Mouse (Mus musculus) left cerebral cortex, postnatal 14 days (tissue): ENCODE measurements around the gene Eif4g3. TPM values are rescaled to one million over a fixed set of nuclear protein-coding genes. Genes with fewer than 3 reads are reported as not detected.
A peak's percentile ranks its signal among the peaks of the same experiment; 100 is the strongest.

Source experiments
- DNase-seq, 2 experiments: peaks; one replicate each; pipeline ENCODE4 v3.0.0; 2021 to 2022; ENCODE audit warnings: low spot score in 2 of 2, mixed read lengths in 1 of 2
- intact Hi-C: fragments of 180-260 bp; cut with DNase I; formaldehyde crosslinking; loops from one replicate; pipeline ENCODE4 v1.15.1; 2025
- total RNA-seq, 2 experiments: library from RNA; stranded (reverse); gene quantifications; 2 replicates each; pipeline ENCODE4 v1.2.3; 2021

The Eif4g3 gene
- total RNA-seq, 2 experiments from 2014 or later = 199 TPM

DNA sequence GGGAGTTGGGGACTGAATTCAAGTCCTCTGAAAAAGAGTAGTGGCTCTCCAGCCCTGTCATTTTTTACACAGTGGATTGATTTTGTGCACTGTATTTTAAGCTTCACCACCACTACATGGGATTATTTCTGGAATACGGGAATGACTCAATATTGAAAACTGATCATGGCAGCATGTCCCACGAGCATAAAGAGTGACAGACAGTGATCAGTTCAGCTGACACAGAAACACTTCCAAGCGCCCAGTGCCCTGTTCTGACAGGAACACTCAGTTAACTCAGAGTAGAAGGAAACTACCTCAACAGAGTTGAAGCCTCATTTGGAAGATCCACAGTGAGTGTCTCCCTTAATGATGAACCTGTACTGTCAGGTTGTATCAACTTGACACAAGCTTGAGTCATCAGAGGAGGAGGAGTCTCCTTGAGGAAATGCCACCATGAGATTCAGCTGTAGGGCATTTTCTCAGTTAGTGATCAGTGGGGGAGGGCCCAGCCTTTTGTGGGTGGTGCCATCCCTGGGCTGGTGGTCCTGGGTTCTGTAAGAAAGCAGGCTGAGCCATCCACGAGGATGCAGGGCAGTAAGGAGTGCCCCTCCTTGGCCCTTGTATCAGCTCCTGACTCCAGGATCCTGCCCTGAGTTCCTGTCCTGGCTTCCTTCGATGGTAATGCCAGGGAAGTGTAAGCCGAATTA, 82.2 kb downstream of the Eif4g3 start:
- intact Hi-C loops = no loop called here
- no peak for DNase-seq

DNA sequence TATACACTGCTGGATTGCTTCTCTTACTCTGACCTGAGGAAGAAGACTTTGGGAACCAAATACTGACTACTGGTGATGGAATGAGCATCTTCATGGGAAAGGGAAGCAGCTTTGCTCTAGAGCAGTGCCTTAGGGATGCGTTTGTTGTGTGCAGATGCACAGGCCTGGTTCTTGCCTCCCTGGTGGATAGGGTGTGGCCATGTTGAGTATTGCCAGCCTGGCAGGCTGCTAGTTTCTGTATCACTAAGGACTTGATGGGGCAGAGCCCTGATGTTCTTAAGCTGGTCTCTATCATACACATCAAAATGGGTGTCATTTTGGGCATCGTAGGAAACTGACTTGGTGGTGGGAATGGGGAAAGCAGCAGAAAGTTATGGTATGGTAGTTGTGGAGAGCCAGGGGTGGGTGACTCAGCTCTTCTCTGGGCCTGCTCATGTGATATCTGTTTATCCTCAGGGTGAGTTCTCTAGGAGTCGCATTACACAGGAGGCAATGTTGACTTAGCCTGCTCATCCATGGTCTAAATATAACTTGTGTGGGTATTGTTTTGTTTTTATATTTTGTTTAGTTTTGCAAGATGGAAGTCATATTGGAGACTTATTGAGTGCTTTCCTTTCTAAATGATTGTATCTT, 85.0 kb downstream of the Eif4g3 start:
- DNase-seq = no peak
- intact Hi-C loops = no loop called here

DNA sequence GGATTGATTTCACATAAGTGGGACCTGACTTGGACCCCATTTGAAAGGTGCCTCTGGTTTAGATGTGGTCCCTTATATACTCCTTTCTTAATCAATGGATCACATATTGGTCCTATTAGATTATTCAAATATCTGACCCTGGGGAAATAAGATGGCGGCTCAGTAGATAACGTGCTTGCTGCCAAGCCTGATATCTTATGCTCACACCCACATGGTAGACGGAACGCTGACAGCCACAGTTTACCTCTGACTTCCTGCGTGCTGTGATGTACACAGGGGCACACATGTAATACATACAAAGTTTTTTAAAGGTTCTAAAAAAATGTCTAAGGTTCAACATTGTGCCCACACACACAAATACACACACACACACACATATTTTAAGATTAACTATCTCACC, 86.4 kb downstream of the Eif4g3 start:
- no peak for DNase-seq
- intact Hi-C loops = no loop called here

- intact Hi-C loops = no loop called here
Observed at GRCm38 (mm10) chr4:138082466-138082865, 89.6 kb downstream of the Eif4g3 start.

DNA sequence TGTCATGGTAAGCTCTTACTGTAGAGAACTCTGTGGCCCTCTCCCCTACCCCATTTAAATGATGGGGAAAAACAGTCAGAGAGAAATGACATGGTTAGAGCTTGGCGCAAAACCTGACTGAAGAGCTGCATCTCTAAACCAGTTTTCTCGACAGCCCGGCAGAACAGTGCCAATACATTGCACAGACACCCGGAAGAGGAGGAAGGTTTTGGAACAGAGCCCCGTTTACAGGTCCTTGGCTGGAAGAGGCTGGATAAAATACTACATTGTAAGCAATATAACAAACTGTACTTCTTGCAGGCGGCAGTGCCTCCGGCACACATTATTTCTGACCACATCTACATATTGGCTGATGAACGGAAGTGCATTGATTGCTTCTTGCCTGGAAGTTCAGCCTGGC, 91.3 kb downstream of the Eif4g3 start:
- intact Hi-C loops = no loop called here

More at GRCm38 (mm10) chr4:138082466-138082865, 89.6 kb downstream of the Eif4g3 start:
- no peak for DNase-seq

GRCm38 (mm10) chr4:138084851-138085573, 92.2 kb downstream of the Eif4g3 start:
- DNase-seq = no peak
- intact Hi-C loops = no loop called here

More for the DNA sequence above, 91.3 kb downstream of the Eif4g3 start:
- DNase-seq = no peak

DNA sequence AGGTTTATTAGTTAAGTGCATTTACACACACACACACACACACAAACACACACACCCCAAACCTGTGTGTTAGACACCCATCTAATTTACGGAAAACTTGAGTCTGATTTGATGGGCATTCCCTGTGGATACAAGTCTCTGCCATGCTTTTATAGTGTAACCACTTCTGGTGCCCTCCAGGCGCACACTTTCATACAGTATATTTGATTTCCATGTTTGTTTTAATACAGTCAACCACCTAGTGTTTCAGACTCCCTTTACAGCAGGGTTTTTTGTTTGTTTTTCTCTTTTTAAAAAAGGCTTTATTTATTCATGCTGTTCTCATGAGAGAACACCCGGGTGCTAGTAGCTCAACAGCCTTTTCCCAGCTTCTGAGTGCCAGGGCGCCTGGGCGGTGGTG, 94.1 kb downstream of the Eif4g3 start:
- DNase-seq = no peak
- intact Hi-C loops = no loop called here

DNA sequence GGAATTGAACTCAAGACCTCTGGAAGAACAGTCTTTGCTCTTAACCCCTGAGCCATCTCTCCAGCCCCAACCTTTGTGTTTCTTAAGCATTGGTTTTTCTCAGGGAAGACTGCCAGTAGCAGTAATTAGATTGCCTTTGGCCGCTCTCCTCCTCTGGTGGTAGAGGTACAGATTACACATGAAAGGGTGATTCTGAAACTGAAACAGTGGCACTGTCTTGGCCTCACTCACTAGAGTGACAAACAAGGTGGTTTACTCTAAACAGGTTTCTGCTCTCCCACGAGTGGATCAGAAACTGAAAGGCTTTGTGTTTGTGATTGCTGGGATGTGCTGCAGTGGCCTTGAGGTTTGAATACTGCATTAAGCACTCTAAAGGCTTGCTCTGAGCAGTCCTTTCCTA, 96.7 kb downstream of the Eif4g3 start:
- intact Hi-C loops = no loop called here
- DNase-seq = no peak

GRCm38 (mm10) chr4:138091562-138092194, 98.9 kb downstream of the Eif4g3 start:
- no peak for DNase-seq
- intact Hi-C loops = no loop called here

GRCm38 (mm10) chr4:138100456-138100855, 107.6 kb downstream of the Eif4g3 start:
- intact Hi-C loops = loop anchor here (10.0 kb wide), 2 partner anchors 106 to 136 kb away; partner anchors contain the start of gene Eif4g3

GRCm38 (mm10) chr4:138101795-138102194, 109.0 kb downstream of the Eif4g3 start:
- intact Hi-C loops = loop anchor here (10.0 kb wide), 2 partner anchors 107 to 137 kb away; partner anchors contain the start of gene Eif4g3
- DNase-seq = no peak

More at GRCm38 (mm10) chr4:138100456-138100855, 107.6 kb downstream of the Eif4g3 start:
- DNase-seq = no peak

DNA sequence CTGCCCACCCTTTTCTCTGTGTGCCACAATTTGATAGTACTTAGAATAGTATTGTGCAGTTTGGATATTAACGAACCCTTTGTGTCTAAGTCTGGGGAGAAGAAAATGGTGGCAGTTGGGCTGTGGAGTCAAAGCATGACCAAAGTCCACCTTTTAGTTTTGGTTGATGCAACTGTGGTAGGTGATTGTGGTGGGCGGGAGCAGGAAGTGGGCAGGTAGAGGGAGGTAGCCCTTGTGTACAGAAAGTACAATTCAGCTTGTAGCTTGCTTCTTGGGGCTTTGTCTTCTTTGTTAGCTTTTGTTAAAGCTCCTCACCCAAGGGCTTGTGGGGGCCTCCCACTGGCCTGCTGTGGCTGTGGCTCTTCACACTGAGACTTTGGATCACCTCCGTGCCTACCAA, 109.6 kb downstream of the Eif4g3 start:
- intact Hi-C loops = loop anchor here (10.0 kb wide), 2 partner anchors 108 to 138 kb away; partner anchors contain the start of gene Eif4g3
- DNase-seq = no peak

DNA sequence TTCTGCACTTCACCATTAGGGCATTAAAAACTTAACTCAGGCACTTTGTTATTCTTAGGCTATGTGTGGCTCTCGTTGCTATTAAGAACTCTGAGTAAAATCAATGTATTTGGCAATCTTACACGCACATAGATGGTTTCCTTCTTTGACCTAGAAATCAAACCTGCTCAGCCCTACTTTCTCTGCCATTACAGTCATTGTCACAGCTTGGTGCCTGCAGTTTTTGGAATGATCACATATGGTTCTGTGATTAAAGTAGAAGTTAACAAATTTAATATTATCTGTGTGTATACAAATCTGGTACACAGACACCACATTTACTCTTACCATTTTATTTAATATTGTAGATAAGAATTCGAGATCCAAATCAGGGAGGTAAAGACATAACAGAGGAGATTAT, 112.1 kb downstream of the Eif4g3 start:
- intact Hi-C loops = loop anchor here (10.0 kb wide), 2 partner anchors 110 to 140 kb away; partner anchors contain the start of gene Eif4g3
- DNase-seq = no peak

DNA sequence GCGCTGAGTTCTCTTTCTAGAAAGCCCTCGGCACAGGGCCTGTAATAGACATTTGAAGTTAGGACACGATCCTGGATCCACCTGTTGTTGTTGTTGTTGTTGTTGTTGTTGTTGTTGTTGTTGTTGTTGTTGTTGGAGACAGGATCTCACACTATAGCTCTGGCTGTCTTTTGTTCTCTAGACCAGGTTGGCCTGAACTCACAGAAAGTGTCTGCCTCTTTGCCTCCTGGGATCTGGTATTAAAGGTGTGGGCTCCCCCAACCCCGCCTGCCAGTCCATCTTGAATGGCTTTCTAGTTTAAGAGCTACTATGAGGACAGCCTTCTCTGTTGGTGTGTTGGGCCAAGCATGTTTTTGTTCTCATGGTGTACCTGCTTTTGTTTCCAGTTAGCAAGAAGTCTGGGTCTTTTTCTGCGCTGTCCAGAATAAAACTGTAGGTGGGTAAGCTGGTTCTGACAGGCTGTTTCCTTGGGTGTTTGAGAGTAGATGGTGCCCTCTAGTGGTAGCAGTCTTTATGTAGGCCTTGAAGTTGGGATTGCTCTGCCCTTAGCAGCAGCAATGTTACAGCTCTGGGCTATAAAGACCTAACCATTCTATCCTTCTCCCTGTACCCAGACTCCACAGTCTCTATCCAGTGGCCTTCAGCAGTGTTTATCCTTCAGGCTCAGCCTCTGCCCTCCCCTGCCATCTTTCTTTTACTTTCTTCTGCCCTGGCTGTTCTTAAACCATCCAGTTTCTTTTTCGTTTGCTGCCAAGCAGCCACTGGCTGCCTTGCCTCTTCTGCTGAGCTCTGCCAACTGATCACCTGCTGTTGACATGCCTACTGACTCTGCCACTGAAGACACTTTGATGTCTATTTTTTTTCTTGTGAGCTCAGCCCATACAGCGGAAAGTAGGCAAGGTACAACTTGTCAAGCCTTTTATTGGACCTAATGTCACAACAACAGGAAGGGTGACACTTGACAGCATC, 114.9 kb downstream of the Eif4g3 start:
- DNase-seq = peak; percentile 82 to 94
- intact Hi-C loops = loop anchor here (10.0 kb wide), 2 partner anchors 113 to 143 kb away; partner anchors contain the start of gene Eif4g3

- intact Hi-C loops = loop anchor here (10.0 kb wide), 2 partner anchors 114 to 144 kb away; partner anchors contain the start of gene Eif4g3
- no peak for DNase-seq
Observed at GRCm38 (mm10) chr4:138108541-138108940, 115.7 kb downstream of the Eif4g3 start.

GRCm38 (mm10) chr4:138109332-138109731, 116.5 kb downstream of the Eif4g3 start:
- intact Hi-C loops = loop anchor here (10.0 kb wide), 2 partner anchors 115 to 145 kb away; partner anchors contain the start of gene Eif4g3
- DNase-seq = no peak

DNA sequence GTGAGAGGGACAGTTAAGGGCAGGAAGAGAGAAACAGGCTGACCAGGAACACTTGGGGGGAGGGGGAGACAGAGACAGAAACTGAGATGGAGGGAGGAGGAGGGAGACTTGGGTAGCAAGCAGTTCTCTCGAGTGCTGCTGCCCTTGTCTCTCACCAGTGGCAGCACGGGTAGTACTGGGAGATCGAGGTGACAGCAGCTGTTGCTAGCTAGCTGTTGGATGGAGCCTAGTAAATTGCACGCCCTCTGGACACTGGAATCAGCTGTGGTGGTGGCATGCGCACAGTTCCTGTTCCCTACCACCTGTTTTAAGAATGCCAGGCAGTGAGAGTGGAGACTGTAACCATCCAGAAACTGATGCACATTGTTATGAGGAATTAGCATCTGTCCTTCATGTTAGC, 119.0 kb downstream of the Eif4g3 start:
- no peak for DNase-seq
- intact Hi-C loops = no loop called here

GRCm38 (mm10) chr4:138119740-138120139, 126.9 kb downstream of the Eif4g3 start:
- peak; percentile 34 to 35 for DNase-seq
- intact Hi-C loops = no loop called here
